Mouse (Mus musculus): ENCODE results near the gene Tent5c. TPM values are rescaled to one million over a fixed set of nuclear protein-coding genes. Genes with fewer than 3 reads are reported as not detected.

Gene Tent5c
- total and polyA plus RNA-seq, 3 experiments, result 2.0 to 3.6 TPM; not detected in 1

- Histone ChIP-seq H3K4me1 (ENCODE audit: control insufficient read depth in 1 of 2, insufficient read depth in 2 of 2, low read length in 2 of 2) (peaks cover 0 to 3% of the 10 kb centered on the region in 2 experiments; a peak in 1 of 4 replicates), H3K27ac (ENCODE audit: control insufficient read depth, low read depth, low read length) (no peak overlapping the region), H3K9me3 (replicated peaks; ENCODE audit: insufficient read depth, low read length) (no peaks in the 10 kb centered on the region), H3K9ac (ENCODE audit: control insufficient read depth, low read depth, low read length, poor library complexity, severe bottlenecking) (no peak overlapping the region), H3K36me3 (ENCODE audit: control insufficient read depth in 1 of 2, insufficient read depth in 2 of 2, low read length in 2 of 2) (peaks cover 0 to 2% of the 10 kb centered on the region in 2 experiments; a peak in 1 of 4 replicates), H3K4me3 (ENCODE audit: control insufficient read depth in 1 of 2, insufficient read depth in 1 of 2, low read depth in 2 of 2, low read length in 2 of 2) (no peak overlapping the region), H3K79me2 (ENCODE audit: control insufficient read depth, insufficient read depth, low read length, poor library complexity) (no peaks in the 10 kb centered on the region), H3K27me3 (ENCODE audit: control insufficient read depth in 1 of 2, insufficient read depth in 2 of 2, low read length in 2 of 2) (no peaks in the 10 kb centered on the region; a peak in 1 of 4 replicates)
- DNase-seq (ENCODE audit: low read depth, low spot score), result no peak
- TF ChIP-seq USF1 (IDR thresholded peaks at IDR 0.05; ENCODE audit: low read depth, low read length), result no peak
- no peak for TF ChIP-seq UBTF (IDR thresholded peaks at IDR 0.05; ENCODE audit: borderline replicate concordance, insufficient read depth, low read depth, low read length)
- no peak for TF ChIP-seq HCFC1 (IDR thresholded peaks at IDR 0.05; ENCODE audit: low read depth, low read length)
- TF ChIP-seq CHD1 (IDR thresholded peaks at IDR 0.05; ENCODE audit: low read depth, low read length), result no peak
- no peak for TF ChIP-seq EP300 (IDR thresholded peaks at IDR 0.05; ENCODE audit: low read depth in 1 of 2, low read length in 2 of 2)
- TF ChIP-seq GATA1 (IDR thresholded peaks at IDR 0.05; ENCODE audit: low read depth, low read length), result no peak
- no peak for TF ChIP-seq RCOR1 (IDR thresholded peaks at IDR 0.05; ENCODE audit: low read depth, low read length)
- TF ChIP-seq E2F4 (IDR thresholded peaks at IDR 0.05; ENCODE audit: borderline replicate concordance, low read depth, low read length), result no peak
- no peak for TF ChIP-seq NELFE (IDR thresholded peaks at IDR 0.05; ENCODE audit: low read depth, low read length)
- TF ChIP-seq USF2 (IDR thresholded peaks at IDR 0.05; ENCODE audit: borderline replicate concordance in 1 of 2, insufficient read depth in 1 of 2, low read depth in 1 of 2, low read length in 2 of 2), result no peak
- no peak for TF ChIP-seq POLR2AphosphoS5 (IDR thresholded peaks at IDR 0.05; ENCODE audit: borderline replicate concordance, low read depth, low read length)
- TF ChIP-seq TAL1 (IDR thresholded peaks at IDR 0.05; ENCODE audit: low read length), result no peak
- no peak for TF ChIP-seq MXI1 (IDR thresholded peaks at IDR 0.05; ENCODE audit: low read depth, low read length)
- TF ChIP-seq TBP (IDR thresholded peaks at IDR 0.05; ENCODE audit: low read depth, low read length), result no peak
- TF ChIP-seq MYC (IDR thresholded peaks at IDR 0.05; ENCODE audit: low read depth, low read length), result no peak
- TF ChIP-seq MAX (IDR thresholded peaks at IDR 0.05; ENCODE audit: low read length), result no peak
- TF ChIP-seq ELF1 (IDR thresholded peaks at IDR 0.05; ENCODE audit: low read depth, low read length), result no peak
- TF ChIP-seq ZMIZ1 (IDR thresholded peaks at IDR 0.05; ENCODE audit: low read depth, low read length), result no peak
- no peak for TF ChIP-seq CHD2 (IDR thresholded peaks at IDR 0.05; ENCODE audit: low read length)
These were observed 5.8 kb upstream of the Tent5c start for GRCm38 (mm10) chr3:100494912-100495311.

GRCm38 (mm10) chr3:100490010-100490300 lies 831 bp upstream of the Tent5c start:
- Histone ChIP-seq H3K79me2 (ENCODE audit: control insufficient read depth, insufficient read depth, low read length, poor library complexity) (peaks cover 3% of the 10 kb centered on the region; the same call in 1 of the 2 replicates), H3K9ac (ENCODE audit: control insufficient read depth, low read depth, low read length, poor library complexity, severe bottlenecking) (peak overlapping the region; percentile 95), H3K36me3 (ENCODE audit: control insufficient read depth in 1 of 2, insufficient read depth in 2 of 2, low read length in 2 of 2) (peaks cover 0 to 2% of the 10 kb centered on the region in 2 experiments; a peak in 1 of 4 replicates), H3K9me3 (replicated peaks; ENCODE audit: insufficient read depth, low read length) (no peaks in the 10 kb centered on the region), H3K4me1 (ENCODE audit: control insufficient read depth in 1 of 2, insufficient read depth in 2 of 2, low read length in 2 of 2) (peaks cover 0 to 14% of the 10 kb centered on the region in 2 experiments; a peak in 2 of 4 replicates), H3K27me3 (ENCODE audit: control insufficient read depth in 1 of 2, insufficient read depth in 2 of 2, low read length in 2 of 2) (no peaks in the 10 kb centered on the region), H3K4me3 (ENCODE audit: control insufficient read depth in 1 of 2, insufficient read depth in 1 of 2, low read depth in 2 of 2, low read length in 2 of 2) (peak overlapping the region; percentile 95 to 99), H3K27ac (ENCODE audit: control insufficient read depth, low read depth, low read length) (no peak overlapping the region)
- no peak for TF ChIP-seq POLR2AphosphoS5 (IDR thresholded peaks at IDR 0.05; ENCODE audit: borderline replicate concordance, low read depth, low read length)
- no peak for TF ChIP-seq MYC (IDR thresholded peaks at IDR 0.05; ENCODE audit: low read depth, low read length)
- TF ChIP-seq KAT2A (conservative IDR thresholded peaks at IDR 0.05; ENCODE audit: low read depth, low read length), result no peak
- no peak for TF ChIP-seq MYB (IDR thresholded peaks at IDR 0.05; ENCODE audit: low read depth, low read length)
- TF ChIP-seq JUND (IDR thresholded peaks at IDR 0.05; ENCODE audit: low read depth, low read length), result no peak
- no peak for TF ChIP-seq TBP (IDR thresholded peaks at IDR 0.05; ENCODE audit: low read depth, low read length)
- TF ChIP-seq EP300 (IDR thresholded peaks at IDR 0.05; ENCODE audit: low read depth in 1 of 2, low read length in 2 of 2), result no peak
- TF ChIP-seq MAX (IDR thresholded peaks at IDR 0.05; ENCODE audit: low read length), result no peak
- no peak for TF ChIP-seq RAD21 (IDR thresholded peaks at IDR 0.05; ENCODE audit: low read depth, low read length)
- no peak for TF ChIP-seq E2F4 (IDR thresholded peaks at IDR 0.05; ENCODE audit: borderline replicate concordance, low read depth, low read length)
- DNase-seq (ENCODE audit: low read depth, low spot score), result peak; percentile 30

Measured in MEL (cell line).